Mouse (Mus musculus): ENCODE results near the gene Fgfr2. TPM values are rescaled to one million over a fixed set of nuclear protein-coding genes. Genes with fewer than 3 reads are reported as not detected.

Fgfr2 gene
- polyA plus RNA-seq, 1 experiment = 14.8 TPM

- WGBS = 72% methylated on average over 6 of the region's 6 CpGs
- H3K27ac ChIP-seq (ENCODE audit: insufficient read depth, low read depth, low read length) = no peak overlapping the region
Measured at GRCm38 (mm10) chr7:130966876-130967275, 2156.3 kb downstream of the Fgfr2 start.

GRCm38 (mm10) chr7:130966451-130966850 lies 2156.7 kb downstream of the Fgfr2 start:
- no peak overlapping the region for H3K27ac ChIP-seq (ENCODE audit: insufficient read depth, low read depth, low read length)
- no peak for TF ChIP-seq POLR2A (IDR thresholded peaks at IDR 0.05; ENCODE audit: low read depth, low read length)
- TF ChIP-seq CTCF (conservative IDR thresholded peaks at IDR 0.05; ENCODE audit: insufficient read depth, insufficient read length, low read depth, low read length) = no peak
- 85% methylated on average over 5 of the region's 5 CpGs for WGBS

More at GRCm38 (mm10) chr7:130966876-130967275, 2156.3 kb downstream of the Fgfr2 start:
- H3K27me3 ChIP-seq (replicated peaks; ENCODE audit: control insufficient read depth, insufficient read depth, low read length) = no peaks in the 10 kb centered on the region
- no peaks in the 10 kb centered on the region for H3K36me3 ChIP-seq (ENCODE audit: control insufficient read depth, insufficient read depth, low read length)
- peaks cover 10% of the 10 kb centered on the region; the same call in 1 of the 2 replicates for H3K4me1 ChIP-seq (ENCODE audit: control insufficient read depth, insufficient read depth, low read length)
- TF ChIP-seq POLR2A (IDR thresholded peaks at IDR 0.05; ENCODE audit: low read depth, low read length) = no peak
- TF ChIP-seq CTCF (conservative IDR thresholded peaks at IDR 0.05; ENCODE audit: insufficient read depth, insufficient read length, low read depth, low read length) = no peak
- DNase-seq = no peak
- H3K4me3 ChIP-seq (ENCODE audit: insufficient read depth, low read depth, low read length) = no peak overlapping the region

DNA sequence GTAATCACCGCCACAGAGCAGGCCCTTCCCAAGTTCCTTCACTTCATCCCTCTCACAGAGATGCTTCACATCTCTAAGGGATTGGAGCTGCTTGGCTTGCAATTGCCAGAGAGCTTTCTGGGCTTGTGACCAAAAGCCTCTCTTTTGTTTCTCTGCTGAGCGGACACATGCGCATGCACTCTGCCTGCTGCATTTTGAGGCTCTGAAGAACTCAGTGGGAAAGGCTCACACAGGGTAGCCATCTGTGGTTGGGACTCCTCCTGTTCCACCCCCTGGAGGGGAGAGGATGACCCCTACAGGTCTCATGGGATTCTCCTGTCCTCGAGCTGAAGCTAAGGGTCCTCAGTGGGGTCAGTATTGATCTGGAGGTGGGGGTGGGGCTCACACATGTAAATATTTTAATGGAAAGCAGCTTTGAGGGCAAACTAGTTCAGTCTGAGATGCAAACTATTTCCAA lies 2157.2 kb downstream of the Fgfr2 start:
- no peak overlapping the region for H3K4me3 ChIP-seq (ENCODE audit: insufficient read depth, low read depth, low read length)
- peaks cover 10% of the 10 kb centered on the region; the same call in 1 of the 2 replicates for H3K4me1 ChIP-seq (ENCODE audit: control insufficient read depth, insufficient read depth, low read length)
- H3K27me3 ChIP-seq (replicated peaks; ENCODE audit: control insufficient read depth, insufficient read depth, low read length) = no peaks in the 10 kb centered on the region
- no peaks in the 10 kb centered on the region for H3K36me3 ChIP-seq (ENCODE audit: control insufficient read depth, insufficient read depth, low read length)
- WGBS = 60% methylated on average over 4 of the region's 4 CpGs
- no peak for DNase-seq
- H3K27ac ChIP-seq (ENCODE audit: insufficient read depth, low read depth, low read length) = no peak overlapping the region
- TF ChIP-seq POLR2A (IDR thresholded peaks at IDR 0.05; ENCODE audit: low read depth, low read length) (no peak), CTCF (conservative IDR thresholded peaks at IDR 0.05; ENCODE audit: insufficient read depth, insufficient read length, low read depth, low read length) (no peak)

More at GRCm38 (mm10) chr7:130966451-130966850, 2156.7 kb downstream of the Fgfr2 start:
- no peaks in the 10 kb centered on the region for H3K36me3 ChIP-seq (ENCODE audit: control insufficient read depth, insufficient read depth, low read length)
- no peak overlapping the region for H3K4me3 ChIP-seq (ENCODE audit: insufficient read depth, low read depth, low read length)
- peaks cover 10% of the 10 kb centered on the region; the same call in 1 of the 2 replicates for H3K4me1 ChIP-seq (ENCODE audit: control insufficient read depth, insufficient read depth, low read length)
- no peak for DNase-seq
- H3K27me3 ChIP-seq (replicated peaks; ENCODE audit: control insufficient read depth, insufficient read depth, low read length) = no peaks in the 10 kb centered on the region

GRCm38 (mm10) chr7:130965396-130965795 lies 2157.8 kb downstream of the Fgfr2 start:
- DNase-seq = no peak
- no peaks in the 10 kb centered on the region for H3K27me3 ChIP-seq (replicated peaks; ENCODE audit: control insufficient read depth, insufficient read depth, low read length)
- WGBS = 89% methylated on average over 4 of the region's 4 CpGs

DNA sequence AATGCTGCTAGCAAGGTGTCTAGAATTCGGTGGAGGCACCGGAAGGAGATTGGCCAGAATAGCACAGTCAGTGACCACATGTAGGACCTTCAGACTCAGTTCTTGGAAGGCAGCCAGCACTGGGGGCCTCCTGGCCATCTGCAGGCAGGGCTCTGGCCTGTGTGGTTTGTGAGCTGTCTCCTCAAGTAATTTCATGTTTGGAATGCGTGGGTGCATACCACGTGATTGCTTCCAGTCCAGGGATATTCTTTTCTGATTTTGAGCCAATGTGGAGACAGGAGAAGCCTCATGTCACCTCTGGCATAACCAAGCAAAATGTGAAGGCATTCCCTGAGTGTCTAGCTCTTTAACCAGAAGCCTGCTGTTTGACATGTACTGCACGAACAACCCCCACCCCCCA lies 2158.5 kb downstream of the Fgfr2 start:
- no peak overlapping the region for H3K27ac ChIP-seq (ENCODE audit: insufficient read depth, low read depth, low read length)
- DNase-seq = peak; percentile 94
- WGBS = 7% methylated on average over 5 of the region's 5 CpGs

More at GRCm38 (mm10) chr7:130965396-130965795, 2157.8 kb downstream of the Fgfr2 start:
- H3K4me3 ChIP-seq (ENCODE audit: insufficient read depth, low read depth, low read length) = no peak overlapping the region
- no peaks in the 10 kb centered on the region for H3K36me3 ChIP-seq (ENCODE audit: control insufficient read depth, insufficient read depth, low read length)
- TF ChIP-seq POLR2A (IDR thresholded peaks at IDR 0.05; ENCODE audit: low read depth, low read length) = no peak
- no peak for TF ChIP-seq CTCF (conservative IDR thresholded peaks at IDR 0.05; ENCODE audit: insufficient read depth, insufficient read length, low read depth, low read length)
- peaks cover 12% of the 10 kb centered on the region; the same call in 1 of the 2 replicates for H3K4me1 ChIP-seq (ENCODE audit: control insufficient read depth, insufficient read depth, low read length)
- H3K27ac ChIP-seq (ENCODE audit: insufficient read depth, low read depth, low read length) = no peak overlapping the region

DNA sequence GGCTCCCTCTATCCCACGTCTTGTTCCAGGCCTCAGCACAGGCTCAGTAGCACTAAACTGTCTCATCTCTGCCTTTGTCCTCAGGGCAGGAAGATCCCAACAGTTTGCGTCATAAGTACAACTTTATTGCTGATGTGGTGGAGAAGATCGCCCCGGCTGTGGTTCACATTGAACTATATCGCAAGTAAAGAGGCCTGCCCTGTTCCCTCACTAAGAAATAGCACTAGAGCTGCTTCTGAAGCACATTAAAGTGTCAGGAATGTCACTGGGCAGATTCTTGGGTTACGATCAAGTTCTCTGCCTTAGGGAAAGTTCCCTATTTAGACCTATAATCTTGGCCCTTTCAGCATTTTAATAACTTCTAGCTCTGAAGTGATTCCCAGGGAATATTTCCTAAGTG lies 2161.7 kb downstream of the Fgfr2 start:
- no peak for DNase-seq
- Histone ChIP-seq H3K4me1 (ENCODE audit: control insufficient read depth, insufficient read depth, low read length) (peaks cover 22% of the 10 kb centered on the region; the same call in 1 of the 2 replicates), H3K36me3 (ENCODE audit: control insufficient read depth, insufficient read depth, low read length) (no peaks in the 10 kb centered on the region), H3K27me3 (replicated peaks; ENCODE audit: control insufficient read depth, insufficient read depth, low read length) (no peaks in the 10 kb centered on the region), H3K4me3 (ENCODE audit: insufficient read depth, low read depth, low read length) (no peak overlapping the region), H3K27ac (ENCODE audit: insufficient read depth, low read depth, low read length) (peak overlapping the region; percentile 3; the same call in 1 of the 2 replicates)
- WGBS = 72% methylated on average over 6 of the region's 6 CpGs
- no peak for TF ChIP-seq CTCF (conservative IDR thresholded peaks at IDR 0.05; ENCODE audit: insufficient read depth, insufficient read length, low read depth, low read length)
- TF ChIP-seq POLR2A (IDR thresholded peaks at IDR 0.05; ENCODE audit: low read depth, low read length) = no peak

More for the DNA sequence above, 2158.5 kb downstream of the Fgfr2 start:
- TF ChIP-seq POLR2A (IDR thresholded peaks at IDR 0.05; ENCODE audit: low read depth, low read length) = no peak
- TF ChIP-seq CTCF (conservative IDR thresholded peaks at IDR 0.05; ENCODE audit: insufficient read depth, insufficient read length, low read depth, low read length) = no peak
- H3K27me3 ChIP-seq (replicated peaks; ENCODE audit: control insufficient read depth, insufficient read depth, low read length) = no peaks in the 10 kb centered on the region
- H3K4me3 ChIP-seq (ENCODE audit: insufficient read depth, low read depth, low read length) = no peak overlapping the region
- peaks cover 17% of the 10 kb centered on the region; the same call in 1 of the 2 replicates for H3K4me1 ChIP-seq (ENCODE audit: control insufficient read depth, insufficient read depth, low read length)
- no peaks in the 10 kb centered on the region for H3K36me3 ChIP-seq (ENCODE audit: control insufficient read depth, insufficient read depth, low read length)

- peak; percentile 95 for DNase-seq
- Histone ChIP-seq H3K27me3 (replicated peaks; ENCODE audit: control insufficient read depth, insufficient read depth, low read length) (no peaks in the 10 kb centered on the region), H3K4me1 (ENCODE audit: control insufficient read depth, insufficient read depth, low read length) (peaks cover 18% of the 10 kb centered on the region; the same call in 1 of the 2 replicates), H3K36me3 (ENCODE audit: control insufficient read depth, insufficient read depth, low read length) (no peaks in the 10 kb centered on the region), H3K4me3 (ENCODE audit: insufficient read depth, low read depth, low read length) (no peak overlapping the region), H3K27ac (ENCODE audit: insufficient read depth, low read depth, low read length) (peak overlapping the region; percentile 87)
- WGBS = 35% methylated on average over 7 of the region's 7 CpGs
- TF ChIP-seq CTCF (conservative IDR thresholded peaks at IDR 0.05; ENCODE audit: insufficient read depth, insufficient read length, low read depth, low read length) (no peak), POLR2A (IDR thresholded peaks at IDR 0.05; ENCODE audit: low read depth, low read length) (no peak)
Measured at GRCm38 (mm10) chr7:130959868-130960267, 2163.3 kb downstream of the Fgfr2 start.

Data from kidney, adult 2 months (tissue).